Comparison of ENCODE assay signal across 1 mouse cellular context in the genomic region with DNA sequence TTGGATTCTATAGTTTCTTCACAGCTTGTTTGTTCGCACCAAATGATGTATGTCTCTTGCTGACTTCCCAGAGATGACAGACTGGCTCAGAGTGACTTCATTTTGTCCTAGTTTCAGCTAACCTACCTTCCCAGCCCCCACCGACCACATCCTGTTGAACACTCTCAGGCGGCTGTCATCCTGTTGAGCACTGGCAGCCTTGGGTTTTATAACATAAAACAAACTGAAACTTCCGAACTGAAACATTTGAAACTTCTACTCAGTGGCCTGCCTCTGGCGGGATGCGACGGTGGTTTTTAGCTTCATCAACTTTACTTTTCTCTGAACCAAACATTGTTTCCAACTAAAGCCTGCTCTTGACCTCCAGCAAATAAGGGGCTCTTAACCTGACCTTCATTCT.
TF ChIP-seq lines count a peak whose summit lies in the region.

No protein-coding gene starts in this region.

TF ChIP-seq in MEL, 35 proteins besides CTCF, POLR2A, EP300 and RAD21 (continued from another document):
- TF ChIP-seq SMC3 (IDR thresholded peaks at IDR 0.05; ENCODE audit: low read depth, low read length): no peak
- TF ChIP-seq CHD1 (IDR thresholded peaks at IDR 0.05; ENCODE audit: low read depth, low read length): no peak
- TF ChIP-seq MAFK (IDR thresholded peaks at IDR 0.05; ENCODE audit: borderline replicate concordance, low read depth, low read length): no peak
- no peak for TF ChIP-seq UBTF (IDR thresholded peaks at IDR 0.05; ENCODE audit: borderline replicate concordance, insufficient read depth, low read depth, low read length)
- TF ChIP-seq KAT2A (conservative IDR thresholded peaks at IDR 0.05; ENCODE audit: low read depth, low read length): no peak
- no peak for TF ChIP-seq MXI1 (IDR thresholded peaks at IDR 0.05; ENCODE audit: low read depth, low read length)
- TF ChIP-seq ZKSCAN1 (IDR thresholded peaks at IDR 0.05; ENCODE audit: low read depth, low read length): no peak
- no peak for TF ChIP-seq POLR2AphosphoS5 (IDR thresholded peaks at IDR 0.05; ENCODE audit: borderline replicate concordance, low read depth, low read length)
